ENCODE assay signal across 18 mouse cellular contexts in genomic region chr14:40870598-40870997, GRCm38 (mm10). TPM values are rescaled to one million over a fixed set of nuclear protein-coding genes. Genes with fewer than 3 reads are reported as not detected.
DNase-seq lines count a peak whose midpoint lies in the region; ATAC-seq lines count a peak whose summit lies in the region.
"Had no signal": no experiment of that assay in that cellular context is flagged by ENCODE, and none has a peak within 500 bp of the region (broad histone marks: within the 10 kb centered on the region; RNA-seq: fewer than 3 reads in every experiment).

No protein-coding gene starts in this region.

- no peak overlapping the region for H3K4me2 ChIP-seq in kidney, embryonic 15.5 days
- H3K4me2 ChIP-seq: heart, embryonic 15.5 days; hindbrain, embryonic 13.5 days had no signal

- WGBS in kidney, embryonic 15.5 days = 52% methylated on average over 3 of the region's 3 CpGs

- no peaks in the 10 kb centered on the region for H3K9me3 ChIP-seq in kidney, embryonic 15.5 days (replicated peaks)
- H3K9me3 ChIP-seq: embryonic facial prominence, embryonic 10.5 days; heart, embryonic 10.5 days; heart, embryonic 15.5 days; hindbrain, embryonic 13.5 days had no signal

- 0 out of 2 replicates have a peak overlapping the region, but pooled peaks have one; percentile 37 for H3K27ac ChIP-seq in kidney, embryonic 15.5 days
- H3K27ac ChIP-seq: embryonic facial prominence, embryonic 10.5 days; heart, embryonic 10.5 days; heart, embryonic 15.5 days; hindbrain, embryonic 13.5 days; hindbrain, postnatal 0 days had no signal

- no peaks in the 10 kb centered on the region for H3K27me3 ChIP-seq in kidney, embryonic 15.5 days
- H3K27me3 ChIP-seq: heart, embryonic 15.5 days; hindbrain, embryonic 13.5 days had no signal

- DNase-seq in adrenal gland, postnatal 10 days = peak; percentile 51
- no peak for DNase-seq in adrenal gland, adult 18-20 months (ENCODE audit: low spot score in 2 of 2)
- no peak for DNase-seq in kidney, adult 8-10 months
- peak; percentile 39 for DNase-seq in kidney, postnatal 14 days
- DNase-seq in kidney, adult 9 months = no peak
- peak; percentile 26 for DNase-seq in adipocyte (ENCODE audit: low spot score)
- no peak for DNase-seq in frontal cortex, postnatal 14 days (ENCODE audit: low spot score in 2 of 2)
- DNase-seq: cerebellum, adult 2 months; cerebellum, postnatal 10 days; gastrocnemius, postnatal 36 days; heart, postnatal 14 days had no signal

- 0 out of 2 replicates have a peak, but pooled peaks cover 5% of the 10 kb centered on the region for H3K4me1 ChIP-seq in kidney, embryonic 15.5 days
- H3K4me1 ChIP-seq: embryonic facial prominence, embryonic 10.5 days; heart, embryonic 10.5 days; heart, embryonic 15.5 days; hindbrain, embryonic 13.5 days had no signal

- no peak overlapping the region for H3K9ac ChIP-seq in kidney, embryonic 15.5 days
- H3K9ac ChIP-seq: heart, embryonic 15.5 days; hindbrain, embryonic 13.5 days had no signal

- H3K4me3 ChIP-seq in kidney, embryonic 15.5 days (replicated peaks) = no peak overlapping the region
- H3K4me3 ChIP-seq: embryonic facial prominence, embryonic 10.5 days; heart, embryonic 10.5 days; heart, embryonic 15.5 days; hindbrain, embryonic 13.5 days had no signal

- no peak for ATAC-seq in kidney, embryonic 15.5 days (replicated peaks; ENCODE audit: low FRiP score)
- ATAC-seq: forebrain, embryonic 14.5 days; hindbrain, postnatal 0 days had no signal

- no peaks in the 10 kb centered on the region for H3K36me3 ChIP-seq in kidney, embryonic 15.5 days
- H3K36me3 ChIP-seq: embryonic facial prominence, embryonic 10.5 days; heart, embryonic 10.5 days; heart, embryonic 15.5 days had no signal

RNA-seq across cellular contexts. Expression of gene Sh2d4b, which starts 22.5 kb away (rescaled TPM):
- total RNA-seq in adrenal gland, postnatal 10 days (2021) = 1 to 10 TPM; 1.5 to 1.7 TPM
- 1 to 10 TPM; 1.9 to 2.0 TPM for total RNA-seq in adrenal gland, adult 18-20 months (2021)
- 0.85 and 0.92 TPM in 2 replicates for polyA plus RNA-seq in kidney, embryonic 15.5 days (2015; fragmentation: Nextera tagmentation; extraction: Ambion mirVana)

Comparison
In these comparisons a context has a peak if more than half of its experiments do, and no peak if none do; other contexts are left out.
1. DNase-seq: peak in adrenal gland, postnatal 10 days (single experiment), kidney, postnatal 14 days (single experiment) and adipocyte (single experiment); none in adrenal gland, adult 18-20 months (0 of 2), kidney, adult 8-10 months (0 of 2), kidney, adult 9 months (single experiment) and frontal cortex, postnatal 14 days (0 of 2).